Mouse (Mus musculus): ENCODE measurements at regions not wholly inside any gene's neighbourhood (a gene's known extent, or its start where the extent isn't known, plus 50 kb on each side); places are given as distances from the start of the nearest gene placed in this dataset.

GRCm38 (mm10) chr9:47076946-47077345 is 78.4 kb downstream of the Gm4791 start:
- DNase-seq (peak; percentile 57), ATAC-seq (ENCODE audit: low FRiP score, low TSS enrichment) (no peak)
- no peak overlapping the region for H3K27ac ChIP-seq (replicated peaks; ENCODE audit: low read depth, low read length)
- peaks cover 17% of the 10 kb centered on the region for H3K4me1 ChIP-seq (ENCODE audit: control insufficient read depth, insufficient read depth, low read length)
- no peaks in the 10 kb centered on the region for H3K36me3 ChIP-seq (ENCODE audit: control insufficient read depth, insufficient read depth, low read length)
- H3K4me2 ChIP-seq (ENCODE audit: low read length) = no peak overlapping the region
- H3K9me3 ChIP-seq (ENCODE audit: control insufficient read depth, low read length) = no peaks in the 10 kb centered on the region
- no peaks in the 10 kb centered on the region for H3K27me3 ChIP-seq (ENCODE audit: control insufficient read depth, insufficient read depth, low read length)
- no peak overlapping the region for H3K9ac ChIP-seq (replicated peaks; ENCODE audit: low read length)
- 2% methylated on average over 6 of the region's 6 CpGs for WGBS
- H3K4me3 ChIP-seq (replicated peaks; ENCODE audit: low read depth, low read length) = no peak overlapping the region

GRCm38 (mm10) chr9:47077416-47077815 is 78.9 kb downstream of the Gm4791 start:
- 0 out of 2 replicates have a peak, but pooled peaks cover under 1% of the 10 kb centered on the region for H3K9me3 ChIP-seq (ENCODE audit: control insufficient read depth, low read length)
- WGBS = 28% methylated on average over 2 of the region's 2 CpGs
- DNase-seq = no peak
- H3K4me3 ChIP-seq (replicated peaks; ENCODE audit: low read depth, low read length) = no peak overlapping the region
- H3K9ac ChIP-seq (replicated peaks; ENCODE audit: low read length) = no peak overlapping the region
- H3K36me3 ChIP-seq (ENCODE audit: control insufficient read depth, insufficient read depth, low read length) = no peaks in the 10 kb centered on the region
- no peak for ATAC-seq (ENCODE audit: low FRiP score, low TSS enrichment)
- no peaks in the 10 kb centered on the region for H3K27me3 ChIP-seq (ENCODE audit: control insufficient read depth, insufficient read depth, low read length)
- peaks cover 17% of the 10 kb centered on the region for H3K4me1 ChIP-seq (ENCODE audit: control insufficient read depth, insufficient read depth, low read length)
- H3K27ac ChIP-seq (replicated peaks; ENCODE audit: low read depth, low read length) = no peak overlapping the region
- H3K4me2 ChIP-seq (ENCODE audit: low read length) = no peak overlapping the region

- Histone ChIP-seq H3K27me3 (ENCODE audit: control insufficient read depth, insufficient read depth, low read length) (no peaks in the 10 kb centered on the region), H3K4me3 (replicated peaks; ENCODE audit: low read depth, low read length) (no peak overlapping the region), H3K4me1 (ENCODE audit: control insufficient read depth, insufficient read depth, low read length) (peaks cover 17% of the 10 kb centered on the region), H3K4me2 (ENCODE audit: low read length) (no peak overlapping the region), H3K9ac (replicated peaks; ENCODE audit: low read length) (no peak overlapping the region), H3K27ac (replicated peaks; ENCODE audit: low read depth, low read length) (no peak overlapping the region), H3K36me3 (ENCODE audit: control insufficient read depth, insufficient read depth, low read length) (no peaks in the 10 kb centered on the region), H3K9me3 (ENCODE audit: control insufficient read depth, low read length) (0 out of 2 replicates have a peak, but pooled peaks cover 4% of the 10 kb centered on the region)
- DNase-seq = no peak
- 95% methylated on average over 3 of the region's 3 CpGs for WGBS
- no peak for ATAC-seq (ENCODE audit: low FRiP score, low TSS enrichment)
These were observed 79.4 kb downstream of the Gm4791 start for GRCm38 (mm10) chr9:47077945-47078344.

- 0 out of 2 replicates have a peak, but pooled peaks cover 4% of the 10 kb centered on the region for H3K9me3 ChIP-seq (ENCODE audit: control insufficient read depth, low read length)
- H3K4me3 ChIP-seq (replicated peaks; ENCODE audit: low read depth, low read length) = no peak overlapping the region
- H3K4me1 ChIP-seq (ENCODE audit: control insufficient read depth, insufficient read depth, low read length) = peaks cover 12% of the 10 kb centered on the region
- H3K9ac ChIP-seq (replicated peaks; ENCODE audit: low read length) = no peak overlapping the region
- H3K27me3 ChIP-seq (ENCODE audit: control insufficient read depth, insufficient read depth, low read length) = no peaks in the 10 kb centered on the region
- DNase-seq (no peak), ATAC-seq (ENCODE audit: low FRiP score, low TSS enrichment) (no peak)
- H3K27ac ChIP-seq (replicated peaks; ENCODE audit: low read depth, low read length) = no peak overlapping the region
- WGBS = 97% methylated on average over 6 of the region's 6 CpGs
- no peaks in the 10 kb centered on the region for H3K36me3 ChIP-seq (ENCODE audit: control insufficient read depth, insufficient read depth, low read length)
- no peak overlapping the region for H3K4me2 ChIP-seq (ENCODE audit: low read length)
These were observed 82.9 kb downstream of the Gm4791 start for GRCm38 (mm10) chr9:47081407-47081806.

- Histone ChIP-seq H3K27ac (replicated peaks; ENCODE audit: low read depth, low read length) (no peak overlapping the region), H3K36me3 (ENCODE audit: control insufficient read depth, insufficient read depth, low read length) (no peaks in the 10 kb centered on the region), H3K9ac (replicated peaks; ENCODE audit: low read length) (no peak overlapping the region), H3K9me3 (ENCODE audit: control insufficient read depth, low read length) (no peaks in the 10 kb centered on the region), H3K4me2 (ENCODE audit: low read length) (no peak overlapping the region), H3K4me3 (replicated peaks; ENCODE audit: low read depth, low read length) (no peak overlapping the region), H3K27me3 (ENCODE audit: control insufficient read depth, insufficient read depth, low read length) (no peaks in the 10 kb centered on the region), H3K4me1 (ENCODE audit: control insufficient read depth, insufficient read depth, low read length) (no peaks in the 10 kb centered on the region)
- ATAC-seq (ENCODE audit: low FRiP score, low TSS enrichment) (no peak), DNase-seq (no peak)
- WGBS = 83% methylated on average over 10 of the region's 10 CpGs
These were observed 93.3 kb downstream of the Gm4791 start for GRCm38 (mm10) chr9:47091796-47092195.

- Histone ChIP-seq H3K27me3 (ENCODE audit: control insufficient read depth, insufficient read depth, low read length) (no peaks in the 10 kb centered on the region), H3K4me1 (ENCODE audit: control insufficient read depth, insufficient read depth, low read length) (no peaks in the 10 kb centered on the region), H3K27ac (replicated peaks; ENCODE audit: low read depth, low read length) (no peak overlapping the region), H3K9ac (replicated peaks; ENCODE audit: low read length) (no peak overlapping the region), H3K36me3 (ENCODE audit: control insufficient read depth, insufficient read depth, low read length) (no peaks in the 10 kb centered on the region), H3K4me3 (replicated peaks; ENCODE audit: low read depth, low read length) (no peak overlapping the region), H3K4me2 (ENCODE audit: low read length) (no peak overlapping the region), H3K9me3 (ENCODE audit: control insufficient read depth, low read length) (no peaks in the 10 kb centered on the region)
- 89% methylated on average over 4 of the region's 4 CpGs for WGBS
- DNase-seq (no peak), ATAC-seq (ENCODE audit: low FRiP score, low TSS enrichment) (no peak)
These were observed 97.1 kb downstream of the Gm4791 start for GRCm38 (mm10) chr9:47095656-47096055.

- Histone ChIP-seq H3K36me3 (ENCODE audit: control insufficient read depth, insufficient read depth, low read length) (no peaks in the 10 kb centered on the region), H3K27ac (replicated peaks; ENCODE audit: low read depth, low read length) (no peak overlapping the region), H3K9ac (replicated peaks; ENCODE audit: low read length) (no peak overlapping the region), H3K4me1 (ENCODE audit: control insufficient read depth, insufficient read depth, low read length) (0 out of 2 replicates have a peak, but pooled peaks cover 3% of the 10 kb centered on the region), H3K4me2 (ENCODE audit: low read length) (no peak overlapping the region), H3K27me3 (ENCODE audit: control insufficient read depth, insufficient read depth, low read length) (no peaks in the 10 kb centered on the region), H3K4me3 (replicated peaks; ENCODE audit: low read depth, low read length) (no peak overlapping the region), H3K9me3 (ENCODE audit: control insufficient read depth, low read length) (no peaks in the 10 kb centered on the region)
- no peak for DNase-seq
- ATAC-seq (ENCODE audit: low FRiP score, low TSS enrichment) = no peak
- WGBS = 76% methylated on average over 3 of the region's 3 CpGs
These were observed 104.8 kb downstream of the Gm4791 start for GRCm38 (mm10) chr9:47103316-47103715.

- no peaks in the 10 kb centered on the region for H3K27me3 ChIP-seq (ENCODE audit: control insufficient read depth, insufficient read depth, low read length)
- 67% methylated on average over 5 of the region's 5 CpGs for WGBS
- H3K27ac ChIP-seq (replicated peaks; ENCODE audit: low read depth, low read length) = no peak overlapping the region
- 0 out of 2 replicates have a peak, but pooled peaks cover 3% of the 10 kb centered on the region for H3K4me1 ChIP-seq (ENCODE audit: control insufficient read depth, insufficient read depth, low read length)
- H3K9me3 ChIP-seq (ENCODE audit: control insufficient read depth, low read length) = no peaks in the 10 kb centered on the region
- H3K9ac ChIP-seq (replicated peaks; ENCODE audit: low read length) = no peak overlapping the region
- no peak overlapping the region for H3K4me3 ChIP-seq (replicated peaks; ENCODE audit: low read depth, low read length)
- no peak overlapping the region for H3K4me2 ChIP-seq (ENCODE audit: low read length)
- ATAC-seq (ENCODE audit: low FRiP score, low TSS enrichment) (no peak), DNase-seq (peak; percentile 71)
- no peaks in the 10 kb centered on the region for H3K36me3 ChIP-seq (ENCODE audit: control insufficient read depth, insufficient read depth, low read length)
These were observed 105.4 kb downstream of the Gm4791 start for GRCm38 (mm10) chr9:47103966-47104365.

- no peak overlapping the region for H3K27ac ChIP-seq (replicated peaks; ENCODE audit: low read depth, low read length)
- DNase-seq = peak; percentile 27
- WGBS = 55% methylated on average over 5 of the region's 5 CpGs
- H3K27me3 ChIP-seq (ENCODE audit: control insufficient read depth, insufficient read depth, low read length) = no peaks in the 10 kb centered on the region
- 0 out of 2 replicates have a peak, but pooled peaks cover 3% of the 10 kb centered on the region for H3K4me1 ChIP-seq (ENCODE audit: control insufficient read depth, insufficient read depth, low read length)
- no peak overlapping the region for H3K4me2 ChIP-seq (ENCODE audit: low read length)
- H3K36me3 ChIP-seq (ENCODE audit: control insufficient read depth, insufficient read depth, low read length) = no peaks in the 10 kb centered on the region
- H3K9ac ChIP-seq (replicated peaks; ENCODE audit: low read length) = no peak overlapping the region
- no peaks in the 10 kb centered on the region for H3K9me3 ChIP-seq (ENCODE audit: control insufficient read depth, low read length)
- H3K4me3 ChIP-seq (replicated peaks; ENCODE audit: low read depth, low read length) = no peak overlapping the region
- no peak for ATAC-seq (ENCODE audit: low FRiP score, low TSS enrichment)
These were observed 109.6 kb downstream of the Gm4791 start for GRCm38 (mm10) chr9:47108096-47108495.
